Mouse (Mus musculus): ENCODE measurements around the gene Abcg8.

DNA sequence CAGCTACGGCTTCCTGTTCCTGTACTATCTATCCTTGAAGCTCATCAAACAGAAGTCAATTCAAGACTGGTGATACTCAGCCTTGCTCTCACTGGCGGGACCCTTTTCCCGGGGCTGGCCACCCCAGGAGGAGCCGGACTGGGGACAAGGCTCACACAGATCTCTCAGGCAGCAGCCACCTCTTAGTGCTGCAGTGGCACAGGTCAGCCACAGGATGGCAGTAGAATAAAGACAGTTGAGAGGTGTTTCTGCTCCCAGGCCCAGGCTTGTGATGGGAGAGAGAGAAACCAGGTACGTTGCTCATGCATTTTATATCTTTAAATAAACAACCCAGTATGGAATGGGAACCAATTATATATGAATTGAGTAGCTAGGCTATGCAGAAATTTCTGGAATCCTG lies 22.6 kb downstream of the Abcg8 start:
- TF ChIP-seq POLR2A (IDR thresholded peaks at IDR 0.05; ENCODE audit: insufficient read length, low read depth) (no peak), MAX (IDR thresholded peaks at IDR 0.05; ENCODE audit: low read depth) (no peak), USF1 (IDR thresholded peaks at IDR 0.05; ENCODE audit: low read depth) (no peak)

All from myocyte (in vitro differentiated cells).